Mouse (Mus musculus) ES-E14 (cell line): ENCODE results near the gene Pimreg. TPM values are rescaled to one million over a fixed set of nuclear protein-coding genes. Genes with fewer than 3 reads are reported as not detected.

Experiments
- DNase-seq: peaks from one replicate; pipeline ENCODE4 v3.0.0-alpha.2; 2013; ENCODE audit warnings: low read depth, low spot score
- H3K27ac ChIP-seq: 2 replicates; pipeline ENCODE4 v1.5.1; 2012; ENCODE audit warnings: low read depth, mild to moderate bottlenecking, low read length, moderate library complexity, mixed read lengths; ENCODE audit not compliant: poor library complexity, insufficient read depth, severe bottlenecking
- H3K36me3 ChIP-seq: 2 replicates; pipeline ENCODE4 v1.6.1; 2012; ENCODE audit warnings: mild to moderate bottlenecking, low read length, moderate library complexity, mixed read lengths; ENCODE audit not compliant: control insufficient read depth, poor library complexity, insufficient read depth, severe bottlenecking
- H3K4me1 ChIP-seq, 2 experiments: fragments of 150-350 bp in 1 of 2; sonication (generic) in 1 of 2; 2 replicates each; pipeline ENCODE4 v1.6.1; 2012; ENCODE audit warnings: low read length in 2 of 2, mild to moderate bottlenecking in 1 of 2, mixed read lengths in 1 of 2; ENCODE audit not compliant: control insufficient read depth in 2 of 2, insufficient read depth in 2 of 2, poor library complexity in 1 of 2
- H3K4me3 ChIP-seq, 2 experiments: fragments of 150-350 bp in 1 of 2; sonication (generic) in 1 of 2; 2 replicates each; pipeline ENCODE4 v1.5.1; 2012; ENCODE audit warnings: low read length in 2 of 2, low read depth in 1 of 2, mild to moderate bottlenecking in 1 of 2, mixed read lengths in 1 of 2; ENCODE audit not compliant: insufficient read depth in 1 of 2, poor library complexity in 1 of 2, severe bottlenecking in 1 of 2
- H3K9ac ChIP-seq: 2 replicates; pipeline ENCODE4 v1.6.1; 2012; ENCODE audit warnings: low read depth, mild to moderate bottlenecking, low read length, mixed read lengths; ENCODE audit not compliant: poor library complexity, insufficient read depth, severe bottlenecking
- H3K9me3 ChIP-seq: fragments of 150-350 bp; sonication (generic); 2 replicates; pipeline ENCODE4 v1.6.1; 2012; ENCODE audit warnings: low read depth, mild to moderate bottlenecking, low read length; ENCODE audit not compliant: control insufficient read depth, insufficient read depth
- CHD2 ChIP-seq: IDR thresholded peaks from 2 replicates; pipeline ENCODE4 v1.6.1; 2014; ENCODE audit warnings: mild to moderate bottlenecking, low read depth, low read length, inconsistent platforms
- HCFC1 ChIP-seq: IDR thresholded peaks from 2 replicates; pipeline ENCODE4 v1.6.1; 2012; ENCODE audit warnings: low read length, inconsistent platforms, borderline replicate concordance; ENCODE audit not compliant: insufficient read depth
- MAFK ChIP-seq: IDR thresholded peaks from 2 replicates; pipeline ENCODE4 v1.6.1; 2014; ENCODE audit warnings: mild to moderate bottlenecking, low read depth, low read length, inconsistent platforms; ENCODE audit not compliant: insufficient read depth
- ZC3H11A ChIP-seq: IDR thresholded peaks from 2 replicates; pipeline ENCODE4 v1.6.1; 2012; ENCODE audit warnings: low read depth, mild to moderate bottlenecking, inconsistent platforms, low read length, borderline replicate concordance
- ZNF384 ChIP-seq: IDR thresholded peaks from 2 replicates; pipeline ENCODE4 v1.6.1; 2012; ENCODE audit warnings: low read depth, low read length, inconsistent platforms
- in situ Hi-C, 2 experiments: fragments of 600-800 bp; cut with MboI; formaldehyde crosslinking; loops; one replicate each; pipeline ENCODE4 v1.15.1; 2025; ENCODE audit warnings: low sequenced_read_pairs in 2 of 2, inconsistent platforms in 1 of 2; ENCODE audit not compliant: unreplicated experiment in 2 of 2
- total RNA-seq: library from RNA; depleted of rRNA; stranded (reverse); fragments of 300-350 nt; gene quantifications from 2 replicates; pipeline ENCODE4 v1.2.3, GENCODE M21; 2012

Pimreg gene
- total RNA-seq, 1 experiment, result 28.7 TPM

GRCm38 (mm10) chr11:72021015-72021414, 20.8 kb upstream of the Pimreg start:
- H3K36me3 ChIP-seq, result no peaks in the 10 kb centered on the region
- no peak overlapping the region for H3K9ac ChIP-seq
- no peak overlapping the region for H3K4me3 ChIP-seq
- TF ChIP-seq CHD2 (no peak), MAFK (no peak), ZC3H11A (no peak), ZNF384 (no peak), HCFC1 (no peak)
- peaks cover 0 to 4% of the 10 kb centered on the region in 2 experiments; a peak in 1 of 4 replicates for H3K4me1 ChIP-seq
- no peak for DNase-seq
- no peak overlapping the region for H3K27ac ChIP-seq
- H3K9me3 ChIP-seq, result no peaks in the 10 kb centered on the region
- in situ Hi-C loops, result loop anchor here in 1 of 2 experiments (10.0 kb wide), 1 partner anchor 446 kb away; no protein-coding TSS in a partner anchor

GRCm38 (mm10) chr11:72022827-72023226, 19.0 kb upstream of the Pimreg start:
- H3K9ac ChIP-seq, result no peak overlapping the region
- H3K36me3 ChIP-seq, result no peaks in the 10 kb centered on the region
- H3K27ac ChIP-seq, result no peak overlapping the region
- H3K4me1 ChIP-seq, result peaks cover 0 to 4% of the 10 kb centered on the region in 2 experiments; a peak in 1 of 4 replicates
- H3K9me3 ChIP-seq, result no peaks in the 10 kb centered on the region
- no peak for DNase-seq
- in situ Hi-C loops, result loop anchor here in 1 of 2 experiments (10.0 kb wide), 1 partner anchor 448 kb away; no protein-coding TSS in a partner anchor
- no peak overlapping the region for H3K4me3 ChIP-seq
- TF ChIP-seq CHD2, result no peak
- TF ChIP-seq HCFC1, result no peak
- no peak for TF ChIP-seq MAFK
- TF ChIP-seq ZNF384, result no peak
- TF ChIP-seq ZC3H11A, result no peak

GRCm38 (mm10) chr11:72023581-72023980, 18.3 kb upstream of the Pimreg start:
- no peak for DNase-seq
- no peak; the same call in 1 of the 2 replicates for TF ChIP-seq ZC3H11A
- no peak for TF ChIP-seq HCFC1
- TF ChIP-seq ZNF384, result no peak
- H3K9me3 ChIP-seq, result no peaks in the 10 kb centered on the region
- H3K4me1 ChIP-seq, result peaks cover 0 to 4% of the 10 kb centered on the region in 2 experiments; a peak in 1 of 4 replicates
- H3K9ac ChIP-seq, result no peak overlapping the region
- no peak overlapping the region for H3K4me3 ChIP-seq
- H3K27ac ChIP-seq, result no peak overlapping the region
- in situ Hi-C loops, result loop anchor here in 1 of 2 experiments (10.0 kb wide), 1 partner anchor 449 kb away; no protein-coding TSS in a partner anchor
- H3K36me3 ChIP-seq, result no peaks in the 10 kb centered on the region

GRCm38 (mm10) chr11:72024193-72024781, 17.5 kb upstream of the Pimreg start:
- H3K9me3 ChIP-seq, result no peaks in the 10 kb centered on the region
- no peak overlapping the region for H3K4me3 ChIP-seq
- no peak overlapping the region for H3K27ac ChIP-seq
- peak; percentile 63 for DNase-seq
- in situ Hi-C loops, result loop anchor here in 1 of 2 experiments (10.0 kb wide), 1 partner anchor 449 kb away; no protein-coding TSS in a partner anchor
- TF ChIP-seq MAFK, result no peak
- no peak for TF ChIP-seq ZC3H11A
- TF ChIP-seq HCFC1, result no peak
- no peak for TF ChIP-seq CHD2
- no peak for TF ChIP-seq ZNF384
- no peaks in the 10 kb centered on the region for H3K36me3 ChIP-seq
- no peak overlapping the region for H3K9ac ChIP-seq
- H3K4me1 ChIP-seq, result peaks cover 0 to 4% of the 10 kb centered on the region in 2 experiments; a peak in 1 of 4 replicates
